Mouse (Mus musculus): ENCODE data around the gene Mettl5.

- TF ChIP-seq CTCF (IDR thresholded peaks at IDR 0.05; ENCODE audit: low read depth, low read length) (peak; percentile 80), EP300 (IDR thresholded peaks at IDR 0.05; ENCODE audit: insufficient read depth, low read depth, low read length) (no peak)
These were observed 10.2 kb upstream of the Mettl5 start for GRCm38 (mm10) chr2:69895502-69896223.

All from ES-Bruce4 (cell line).